Mouse (Mus musculus): ENCODE results near the gene Olfr450. TPM values are rescaled to one million over a fixed set of nuclear protein-coding genes. Genes with fewer than 3 reads are reported as not detected.

The Olfr450 gene
- not detected in 2 replicates for total RNA-seq (2017)

- ATAC-seq (replicated peaks; ENCODE audit: low read depth, poor library complexity, severe bottlenecking) = no peak
These were observed at the start of gene Olfr450 for GRCm38 (mm10) chr6:42811639-42812038. Gene Olfr450, plus strand, starts transcription at chr6:42811939.

GRCm38 (mm10) chr6:42777066-42777465, 34.7 kb upstream of the Olfr450 start:
- ATAC-seq (replicated peaks; ENCODE audit: low read depth, poor library complexity, severe bottlenecking) = no peak

- ATAC-seq (replicated peaks; ENCODE audit: low read depth, poor library complexity, severe bottlenecking) = no peak
These were observed 26.9 kb upstream of the Olfr450 start, which contains the start of gene Olfr452 for GRCm38 (mm10) chr6:42784793-42785192. Gene Olfr452, plus strand, starts transcription at chr6:42785093.

- ATAC-seq (replicated peaks; ENCODE audit: low read depth, poor library complexity, severe bottlenecking) = no peak
These were observed 21.3 kb upstream of the Olfr450 start for GRCm38 (mm10) chr6:42790247-42790948.

- ATAC-seq (replicated peaks; ENCODE audit: low read depth, poor library complexity, severe bottlenecking) = no peak
These were observed 20.7 kb upstream of the Olfr450 start for GRCm38 (mm10) chr6:42790949-42791556.

- no peak for ATAC-seq (replicated peaks; ENCODE audit: low read depth, poor library complexity, severe bottlenecking)
These were observed 16.8 kb upstream of the Olfr450 start for GRCm38 (mm10) chr6:42794982-42795381.

GRCm38 (mm10) chr6:42834084-42834483, 22.3 kb downstream of the Olfr450 start, which contains the start of gene Olfr449:
Gene Olfr449, plus strand, starts transcription at chr6:42834384.
- no peak for ATAC-seq (replicated peaks; ENCODE audit: low read depth, poor library complexity, severe bottlenecking)

- ATAC-seq (replicated peaks; ENCODE audit: low read depth, poor library complexity, severe bottlenecking) = peak; percentile 79
These were observed 48.6 kb downstream of the Olfr450 start for GRCm38 (mm10) chr6:42860222-42860819.

Other genes with a start within 250 kb of the Olfr450 start
- gene Tcaf3, start 214.2 kb upstream of the Olfr450 start, total RNA-seq (2017) = not detected in 2 replicates
- gene Tcaf2, start 166.7 kb upstream of the Olfr450 start, total RNA-seq (2017) = under 0.01 TPM in 1 of 2 replicates, not detected in the other
- 0.97 and 4.2 TPM in 2 replicates for gene Tcaf1, start 101.9 kb upstream of the Olfr450 start, total RNA-seq (2017)
- gene Olfr453, start 72.6 kb upstream of the Olfr450 start, total RNA-seq (2017) = not detected in 2 replicates
- not detected in 2 replicates for gene Olfr38, start 55.5 kb upstream of the Olfr450 start, total RNA-seq (2017)
- not detected in 2 replicates for gene Olfr452, start 26.8 kb upstream of the Olfr450 start, total RNA-seq (2017)
- not detected in 2 replicates for gene Olfr449, start 22.4 kb downstream of the Olfr450 start, total RNA-seq (2017)
- not detected in 2 replicates for gene Olfr448, start 78.5 kb downstream of the Olfr450 start, total RNA-seq (2017)
- not detected in 2 replicates for gene Olfr447, start 96.9 kb downstream of the Olfr450 start, total RNA-seq (2017)
- not detected in 2 replicates for gene Olfr446, start 109.4 kb downstream of the Olfr450 start, total RNA-seq (2017)
- gene Olfr444, start 137.1 kb downstream of the Olfr450 start, total RNA-seq (2017) = not detected in 2 replicates